Mouse (Mus musculus) lung, embryonic 15.5 days (tissue): Measurements from ENCODE around the gene Gm7030. TPM values are rescaled to one million over a fixed set of nuclear protein-coding genes. Genes with fewer than 3 reads are reported as not detected.
A peak's percentile ranks its signal among the peaks of the same experiment; 100 is the strongest.
"Not testable (repeated sequence)": the region's sequence is repeated elsewhere in the genome, so short reads cannot be mapped to it uniquely, and the experiment has no call there.

Source experiments
- ATAC-seq: fragments of 200-750 bp; cut with Nextera tagmentation; 2 replicates; pipeline ENCODE4 v1.8.0; 2017; ENCODE audit warnings: moderate number of reproducible peaks, borderline replicate concordance; ENCODE audit not compliant: low FRiP score, low TSS enrichment; ENCODE audit errors: extremely low read depth
- H3K27ac ChIP-seq: fragments of 300-500 bp; sonication (generic); 2 replicates; pipeline ENCODE4 v1.5.1; 2015; ENCODE audit warnings: moderate library complexity, mild to moderate bottlenecking, inconsistent platforms
- H3K27me3 ChIP-seq: fragments of 300-500 bp; sonication (generic); 2 replicates; pipeline ENCODE4 v1.6.1; 2015; ENCODE audit warnings: inconsistent platforms
- H3K36me3 ChIP-seq: fragments of 300-500 bp; sonication (generic); 2 replicates; pipeline ENCODE4 v1.6.1; 2015; ENCODE audit warnings: inconsistent platforms
- H3K4me1 ChIP-seq: fragments of 300-500 bp; sonication (generic); 2 replicates; pipeline ENCODE4 v1.6.1; 2015; ENCODE audit warnings: inconsistent platforms
- H3K4me2 ChIP-seq: fragments of 300-500 bp; sonication (generic); 2 replicates; pipeline ENCODE4 v1.6.1; 2015; ENCODE audit warnings: inconsistent platforms, mild to moderate bottlenecking, moderate library complexity
- H3K4me3 ChIP-seq: fragments of 300-500 bp; sonication (generic); 2 replicates; pipeline ENCODE4 v1.5.1; 2015; ENCODE audit warnings: mild to moderate bottlenecking, inconsistent platforms
- H3K9ac ChIP-seq: fragments of 300-500 bp; sonication (generic); 2 replicates; pipeline ENCODE4 v1.6.1; 2015; ENCODE audit warnings: inconsistent platforms
- H3K9me3 ChIP-seq: fragments of 300-500 bp; sonication (generic); 2 replicates; pipeline ENCODE4 v1.6.1; 2016; ENCODE audit warnings: inconsistent platforms
- WGBS: fragments of 180-500 bp; shearing (Covaris S2); methylation state at CpG from one replicate; pipeline ENCODE4 v1.1.7; 2015; 5-methylcytosine and 5-hydroxymethylcytosine counted together
- polyA plus RNA-seq: library from polyadenylated mRNA; unstranded; fragments of >200 nt; fragmentation: Nextera tagmentation; extraction: Ambion mirVana; gene quantifications from 2 replicates; pipeline ENCODE4 v1.2.1, GENCODE M21; 2015

Gene Gm7030
- polyA plus RNA-seq, 1 experiment from 2014 or later = 0.19 TPM

DNA sequence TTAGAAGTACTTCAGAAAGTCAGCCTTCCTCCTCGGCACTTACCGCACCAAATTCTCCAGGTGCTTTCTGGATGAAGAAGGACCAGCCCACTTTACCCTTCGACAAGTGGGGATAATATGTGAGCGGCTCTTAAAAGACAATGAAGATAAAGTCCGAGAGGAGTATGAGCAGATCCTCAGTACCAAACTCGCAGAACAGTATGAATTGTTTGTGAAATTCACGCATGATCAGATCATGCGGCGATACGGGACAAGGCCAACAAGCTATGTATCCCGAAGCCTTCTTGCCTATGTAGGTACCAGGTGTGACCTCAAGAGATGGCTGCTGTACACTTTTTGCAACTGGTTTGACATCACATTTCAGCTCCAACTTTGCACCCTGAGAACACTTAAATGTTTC is 29.0 kb upstream of the Gm7030 start:
- H3K27ac ChIP-seq = peak overlapping the region; percentile 69; the same call in 1 of the 2 replicates
- H3K36me3 ChIP-seq, H3K9me3 ChIP-seq, ATAC-seq, H3K4me1 ChIP-seq: not testable (repeated sequence)
- 7% methylated on average over 11 of the region's 11 CpGs for WGBS
- H3K9ac ChIP-seq = peak overlapping the region; percentile 41; the same call in 1 of the 2 replicates
- peak overlapping the region; percentile 41 for H3K4me3 ChIP-seq
- H3K4me2 ChIP-seq = peak overlapping the region; percentile 59
- H3K27me3 ChIP-seq = peaks cover 47% of the 10 kb centered on the region

- H3K36me3 ChIP-seq, H3K9me3 ChIP-seq, H3K4me1 ChIP-seq, ATAC-seq: not testable (repeated sequence)
- WGBS = under 1% methylated on average over 36 of the region's 36 CpGs
- Histone ChIP-seq H3K9ac (peak overlapping the region; percentile 41), H3K27ac (peak overlapping the region; percentile 69), H3K27me3 (peaks cover 46% of the 10 kb centered on the region), H3K4me3 (peak overlapping the region; percentile 41), H3K4me2 (peak overlapping the region; percentile 59)
Observed at GRCm38 (mm10) chr17:36157782-36158181, 28.6 kb upstream of the Gm7030 start.

DNA sequence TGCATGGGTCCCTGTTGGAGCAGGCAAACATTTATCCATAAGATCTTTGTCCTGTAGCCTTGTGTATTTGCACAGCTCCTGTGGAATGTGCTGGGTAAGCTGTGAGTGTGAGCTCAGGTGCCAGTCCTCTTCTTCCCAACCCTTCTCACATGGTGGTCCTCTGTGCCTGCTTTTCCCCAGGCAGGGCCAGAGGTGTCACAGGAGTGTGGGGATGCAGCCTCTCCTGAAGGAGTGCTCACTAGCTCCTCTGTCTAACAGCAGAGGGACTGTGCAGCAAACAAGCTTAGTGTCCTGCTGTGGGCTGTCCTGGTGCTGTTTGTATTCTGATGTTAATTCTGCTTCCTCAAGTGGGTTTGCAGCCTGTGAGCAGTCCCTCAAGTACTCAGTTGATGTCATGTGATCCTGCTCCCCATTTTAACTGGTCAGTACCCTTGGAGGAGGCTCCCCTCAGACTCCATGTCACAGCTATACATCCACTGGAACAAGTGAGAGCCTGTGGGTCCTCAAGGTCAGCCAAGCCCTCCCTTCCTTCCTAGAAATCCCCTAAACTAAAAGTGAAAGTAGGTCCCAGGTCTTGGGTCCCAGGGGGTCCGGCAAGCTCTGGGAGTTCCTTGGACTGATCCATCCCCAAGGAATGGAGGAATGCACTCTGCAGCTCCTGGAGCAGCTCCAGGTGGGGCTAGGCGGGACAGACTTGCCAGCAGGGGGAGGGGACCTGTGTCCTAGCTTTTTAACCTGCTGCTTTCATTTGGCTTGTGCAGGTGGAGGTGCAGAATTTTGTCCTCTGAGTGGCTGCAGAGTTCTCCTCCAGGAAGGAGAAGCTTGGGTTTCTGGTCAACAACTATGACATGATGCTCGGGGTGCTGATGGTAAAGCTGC is 25.3 kb upstream of the Gm7030 start:
- ATAC-seq = peak; percentile 84
- H3K27ac ChIP-seq = peak overlapping the region; percentile 88
- no peaks in the 10 kb centered on the region for H3K9me3 ChIP-seq
- peaks cover 6% of the 10 kb centered on the region; the same call in 1 of the 2 replicates for H3K4me1 ChIP-seq
- H3K27me3 ChIP-seq = peaks cover 28% of the 10 kb centered on the region
- WGBS = 10% methylated on average over 3 of the region's 3 CpGs
- peak overlapping the region; percentile 21 for H3K9ac ChIP-seq
- peak overlapping the region; percentile 50 for H3K4me2 ChIP-seq
- H3K36me3 ChIP-seq = no peaks in the 10 kb centered on the region
- peak overlapping the region; percentile 32 for H3K4me3 ChIP-seq

DNA sequence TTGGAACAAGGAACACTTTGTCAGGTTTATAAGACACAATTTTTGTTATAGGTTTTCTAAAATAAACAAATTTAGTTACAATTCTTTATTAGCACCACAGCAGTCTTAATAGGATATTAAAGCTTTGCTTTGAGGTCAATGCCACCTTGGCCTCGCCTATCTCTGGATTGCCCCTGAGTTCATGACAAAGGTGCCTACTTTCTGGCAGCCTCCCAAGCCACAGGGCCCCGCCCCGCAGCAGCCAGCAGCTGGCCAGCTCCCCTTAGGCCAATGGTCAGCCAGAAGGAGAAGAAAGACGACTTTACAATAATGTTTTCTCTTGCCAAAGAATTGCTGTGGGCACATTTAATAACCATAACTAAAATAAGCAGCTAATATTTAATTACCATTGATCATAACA is 22.0 kb upstream of the Gm7030 start:
- H3K9ac ChIP-seq, H3K36me3 ChIP-seq, H3K4me3 ChIP-seq, H3K9me3 ChIP-seq, H3K4me2 ChIP-seq, ATAC-seq, H3K27ac ChIP-seq, H3K4me1 ChIP-seq: not testable (repeated sequence)
- peaks cover 22% of the 10 kb centered on the region; the same call in 1 of the 2 replicates for H3K27me3 ChIP-seq
- 32% methylated on average over 4 of the region's 4 CpGs for WGBS

DNA sequence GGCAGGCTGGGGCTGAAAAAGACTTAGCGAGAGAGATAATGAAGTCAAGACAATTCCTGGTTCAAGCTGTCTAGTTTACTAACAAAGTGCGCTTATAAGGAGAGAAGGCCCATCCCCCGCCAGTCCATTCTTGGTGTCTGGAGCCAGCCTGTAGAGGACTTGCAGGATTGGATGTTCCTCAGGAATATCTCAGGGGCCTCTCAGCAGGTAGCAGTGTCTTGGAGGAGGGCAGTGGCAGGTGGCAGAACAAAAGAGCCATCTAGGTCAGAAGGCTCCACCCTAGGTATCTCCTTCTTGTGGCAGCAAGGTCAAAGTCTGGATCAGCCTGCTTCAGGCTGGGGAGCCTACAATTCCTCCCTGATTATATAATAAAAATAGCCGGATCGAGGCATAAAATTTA is 19.2 kb upstream of the Gm7030 start:
- Histone ChIP-seq H3K27ac (peak overlapping the region; percentile 29; the same call in 1 of the 2 replicates), H3K27me3 (peaks cover 39% of the 10 kb centered on the region)
- ATAC-seq, H3K9me3 ChIP-seq, H3K9ac ChIP-seq, H3K4me1 ChIP-seq, H3K36me3 ChIP-seq, H3K4me3 ChIP-seq, H3K4me2 ChIP-seq: not testable (repeated sequence)
- WGBS = 73% methylated on average over 5 of the region's 5 CpGs

DNA sequence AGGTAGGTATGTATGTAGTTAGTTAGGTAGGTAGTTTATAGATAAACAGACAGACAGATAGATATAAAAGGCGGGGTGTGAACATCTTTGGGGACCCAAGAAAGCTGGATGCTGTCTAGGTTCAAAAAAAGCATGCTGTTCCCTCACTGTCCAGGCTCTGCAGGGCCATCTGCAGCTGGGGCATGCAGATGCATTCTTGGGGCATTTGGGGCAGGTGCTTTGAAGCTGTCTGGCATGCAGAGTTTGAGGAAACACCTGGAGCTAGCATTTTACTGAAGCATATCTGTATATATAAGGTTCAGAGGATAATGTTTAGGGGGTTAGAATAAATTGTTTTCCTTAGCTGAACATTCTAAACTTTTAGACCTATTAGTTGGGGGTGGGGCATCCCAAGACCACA is 17.7 kb upstream of the Gm7030 start:
- not testable (repeated sequence) for H3K36me3 ChIP-seq, H3K9me3 ChIP-seq, H3K4me1 ChIP-seq, ATAC-seq, H3K4me2 ChIP-seq, H3K4me3 ChIP-seq, H3K9ac ChIP-seq
- peaks cover 44% of the 10 kb centered on the region for H3K27me3 ChIP-seq
- WGBS = 79% methylated on average over 1 of the region's 1 CpGs
- H3K27ac ChIP-seq = peak overlapping the region; percentile 47; the same call in 1 of the 2 replicates

- not testable (repeated sequence) for ATAC-seq, H3K9me3 ChIP-seq, H3K4me1 ChIP-seq, H3K36me3 ChIP-seq
- peak overlapping the region; percentile 48 for H3K27ac ChIP-seq
- H3K4me2 ChIP-seq = peak overlapping the region; percentile 66
- under 1% methylated on average over 12 of the region's 13 CpGs for WGBS
- H3K27me3 ChIP-seq = peaks cover 40% of the 10 kb centered on the region
- H3K4me3 ChIP-seq = peak overlapping the region; percentile 47
- H3K9ac ChIP-seq = peak overlapping the region; percentile 43
Observed at GRCm38 (mm10) chr17:36145861-36146156, 16.6 kb upstream of the Gm7030 start.

GRCm38 (mm10) chr17:36145111-36145860 is 16.1 kb upstream of the Gm7030 start:
- Histone ChIP-seq H3K27ac (peak overlapping the region; percentile 48), H3K4me2 (peak overlapping the region; percentile 66), H3K9me3 (no peaks in the 10 kb centered on the region), H3K4me1 (peaks cover 3% of the 10 kb centered on the region; the same call in 1 of the 2 replicates), H3K36me3 (no peaks in the 10 kb centered on the region), H3K4me3 (peak overlapping the region; percentile 47), H3K9ac (peak overlapping the region; percentile 43), H3K27me3 (peaks cover 40% of the 10 kb centered on the region)
- ATAC-seq = peak; percentile 64; the same call in 1 of the 2 replicates
- WGBS = 3% methylated on average over 63 of the region's 78 CpGs

DNA sequence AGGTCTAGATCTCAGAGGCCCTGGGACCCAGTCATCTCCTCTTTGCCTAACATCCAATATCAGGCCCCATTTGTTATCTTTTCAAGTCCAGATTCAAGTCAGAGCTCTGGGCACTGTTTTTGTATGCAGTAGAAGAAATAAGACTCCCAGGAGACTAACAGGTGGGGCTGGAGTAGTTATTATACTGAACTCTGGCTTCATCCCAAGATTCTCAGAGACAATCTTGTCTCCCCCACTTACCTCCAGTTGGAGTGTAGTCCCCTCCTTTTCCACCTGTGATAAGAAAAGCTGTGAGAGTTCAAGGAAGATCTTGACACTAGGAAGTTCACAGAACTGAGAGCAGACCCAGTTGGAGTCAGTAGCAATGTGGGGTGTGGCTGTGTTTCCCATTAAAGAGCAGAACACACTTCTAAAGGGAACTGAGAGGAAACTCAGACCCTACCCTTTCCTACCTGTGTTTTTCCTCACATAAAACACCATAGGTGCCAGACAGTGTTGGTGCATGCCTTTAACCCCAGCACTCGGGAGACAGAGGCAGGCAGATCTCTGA is 7.1 kb upstream of the Gm7030 start:
- H3K9me3 ChIP-seq, H3K4me1 ChIP-seq, H3K4me2 ChIP-seq, H3K27me3 ChIP-seq, H3K27ac ChIP-seq, H3K9ac ChIP-seq, H3K36me3 ChIP-seq, H3K4me3 ChIP-seq, ATAC-seq: not testable (repeated sequence)
- 47% methylated on average over 1 of the region's 1 CpGs for WGBS

DNA sequence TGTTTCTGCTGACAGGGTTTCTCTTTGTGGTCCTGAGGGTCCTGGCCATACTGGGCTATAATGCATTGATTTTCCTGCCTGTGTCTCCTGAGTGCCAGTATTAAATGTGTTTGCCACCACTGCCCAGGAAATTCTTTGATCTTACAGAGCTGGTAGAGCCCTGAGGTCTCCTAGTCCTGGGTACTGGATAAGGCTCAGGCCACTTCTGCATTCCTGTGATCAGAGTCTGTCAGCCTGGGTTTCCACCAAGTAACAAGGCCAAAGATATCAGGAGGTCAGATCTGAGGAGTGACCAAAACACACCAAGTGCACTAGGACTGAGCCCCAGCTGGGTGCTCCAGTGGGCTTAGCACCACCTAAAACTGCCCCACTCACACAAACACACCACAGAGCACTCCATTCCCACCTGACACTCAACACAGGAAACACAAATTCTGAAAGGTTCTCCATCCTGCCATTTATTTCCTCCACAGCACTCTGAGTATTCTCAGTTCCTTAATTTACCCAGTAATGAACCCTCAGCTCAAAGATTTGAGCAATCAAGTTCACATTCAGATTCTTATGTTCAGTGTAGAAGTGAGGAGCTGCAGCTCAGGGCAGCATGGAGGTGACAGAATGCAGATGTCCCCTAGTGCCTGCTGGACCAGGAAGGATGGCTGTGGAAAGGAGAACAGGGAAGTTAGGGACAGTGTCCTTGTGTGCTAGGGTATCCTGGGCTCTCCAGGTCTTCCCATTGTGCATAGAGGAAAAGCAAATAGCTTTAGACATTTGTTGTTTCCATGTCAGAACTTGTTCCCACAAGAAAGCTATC is 6.4 kb upstream of the Gm7030 start:
- not testable (repeated sequence) for H3K27ac ChIP-seq, H3K4me1 ChIP-seq, H3K4me2 ChIP-seq, H3K9me3 ChIP-seq, H3K9ac ChIP-seq, ATAC-seq, H3K36me3 ChIP-seq, H3K27me3 ChIP-seq, H3K4me3 ChIP-seq

DNA sequence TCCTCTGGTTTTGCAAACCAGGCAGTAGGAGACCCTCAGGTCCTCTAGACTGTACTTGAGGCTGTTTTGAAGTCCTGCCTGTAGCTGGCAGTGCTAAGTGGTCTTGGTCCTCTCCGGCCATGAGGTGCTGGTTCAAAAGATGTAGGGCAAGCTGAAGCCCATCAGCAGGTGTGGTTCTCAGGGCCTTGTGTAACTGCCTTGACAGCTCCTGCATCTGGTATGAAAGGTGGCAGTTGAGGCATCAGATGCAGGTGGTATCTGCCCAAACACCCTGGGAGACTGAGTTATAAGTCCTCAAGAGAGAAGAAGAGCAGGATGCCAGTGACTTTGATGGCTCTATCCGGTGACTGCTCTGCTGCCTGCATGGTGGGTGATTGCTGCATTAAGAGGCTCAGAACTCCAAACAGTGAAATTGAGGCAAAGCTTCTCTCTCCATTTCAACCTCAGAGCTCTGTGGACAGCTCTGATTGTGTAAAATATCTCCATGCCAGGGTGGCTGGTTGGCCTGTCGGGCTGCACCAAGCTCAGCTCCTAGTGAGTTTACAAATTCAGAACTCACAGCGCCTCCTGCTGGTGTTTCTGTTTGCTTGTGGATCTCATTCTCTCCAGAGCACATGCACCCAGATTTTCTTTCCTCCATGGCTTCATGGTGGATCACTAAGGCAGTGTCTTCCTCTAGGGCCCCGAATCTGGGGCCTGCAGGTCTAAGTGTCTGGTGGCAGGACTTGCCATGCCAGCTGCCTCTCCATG is 2.5 kb upstream of the Gm7030 start:
- no peak for ATAC-seq
- Histone ChIP-seq H3K9ac (no peak overlapping the region), H3K36me3 (no peaks in the 10 kb centered on the region), H3K4me3 (no peak overlapping the region), H3K9me3 (no peaks in the 10 kb centered on the region), H3K4me2 (no peak overlapping the region), H3K27ac (no peak overlapping the region), H3K4me1 (no peaks in the 10 kb centered on the region), H3K27me3 (no peaks in the 10 kb centered on the region)
- WGBS = 73% methylated on average over 5 of the region's 5 CpGs
